Mouse (Mus musculus): ENCODE measurements around the gene Trim45.

Gene Trim45

GRCm38 (mm10) chr3:100921825-100922505 is at the start of gene Trim45:
Gene Trim45 (plus strand): TSS chr3:100922202.
- peak; percentile 98 for DNase-seq (ENCODE audit: low read depth)

- DNase-seq (ENCODE audit: low read depth): no peak
Measured at GRCm38 (mm10) chr3:100877057-100877456, 44.9 kb upstream of the Trim45 start.

- DNase-seq (ENCODE audit: low read depth): no peak
Measured at GRCm38 (mm10) chr3:100881403-100881802, 40.6 kb upstream of the Trim45 start.

- DNase-seq (ENCODE audit: low read depth): no peak
Measured at GRCm38 (mm10) chr3:100881843-100882634, 40.0 kb upstream of the Trim45 start.

GRCm38 (mm10) chr3:100889234-100889633 is 32.8 kb upstream of the Trim45 start:
- DNase-seq (ENCODE audit: low read depth): no peak

- DNase-seq (ENCODE audit: low read depth): no peak
Measured at GRCm38 (mm10) chr3:100890406-100890805, 31.6 kb upstream of the Trim45 start.

- DNase-seq (ENCODE audit: low read depth): no peak
Measured at GRCm38 (mm10) chr3:100892383-100893335, 29.3 kb upstream of the Trim45 start.

GRCm38 (mm10) chr3:100895500-100895899 is 26.5 kb upstream of the Trim45 start:
- DNase-seq (ENCODE audit: low read depth): no peak

GRCm38 (mm10) chr3:100906128-100906527 is 15.9 kb upstream of the Trim45 start:
- no peak for DNase-seq (ENCODE audit: low read depth)

GRCm38 (mm10) chr3:100906916-100907315 is 15.1 kb upstream of the Trim45 start:
- no peak for DNase-seq (ENCODE audit: low read depth)

- no peak for DNase-seq (ENCODE audit: low read depth)
Measured at GRCm38 (mm10) chr3:100908594-100908993, 13.4 kb upstream of the Trim45 start.

GRCm38 (mm10) chr3:100910621-100911020 is 11.4 kb upstream of the Trim45 start:
- no peak for DNase-seq (ENCODE audit: low read depth)

GRCm38 (mm10) chr3:100911026-100911425 is 11.0 kb upstream of the Trim45 start:
- DNase-seq (ENCODE audit: low read depth): no peak

- no peak for DNase-seq (ENCODE audit: low read depth)
Measured at GRCm38 (mm10) chr3:100911498-100912213, 10.3 kb upstream of the Trim45 start.

GRCm38 (mm10) chr3:100916844-100917243 is 5.2 kb upstream of the Trim45 start:
- peak; percentile 63 for DNase-seq (ENCODE audit: low read depth)

GRCm38 (mm10) chr3:100920611-100921140 is 1.3 kb upstream of the Trim45 start:
- no peak for DNase-seq (ENCODE audit: low read depth)

- no peak for DNase-seq (ENCODE audit: low read depth)
Measured at GRCm38 (mm10) chr3:100922506-100923375, 739 bp downstream of the Trim45 start.

- no peak for DNase-seq (ENCODE audit: low read depth)
Measured at GRCm38 (mm10) chr3:100924065-100924732, 2.2 kb downstream of the Trim45 start.

GRCm38 (mm10) chr3:100925176-100925575 is 3.2 kb downstream of the Trim45 start:
- DNase-seq (ENCODE audit: low read depth): no peak
